9 mouse cellular contexts compared by ENCODE assay signal in the genomic region with DNA sequence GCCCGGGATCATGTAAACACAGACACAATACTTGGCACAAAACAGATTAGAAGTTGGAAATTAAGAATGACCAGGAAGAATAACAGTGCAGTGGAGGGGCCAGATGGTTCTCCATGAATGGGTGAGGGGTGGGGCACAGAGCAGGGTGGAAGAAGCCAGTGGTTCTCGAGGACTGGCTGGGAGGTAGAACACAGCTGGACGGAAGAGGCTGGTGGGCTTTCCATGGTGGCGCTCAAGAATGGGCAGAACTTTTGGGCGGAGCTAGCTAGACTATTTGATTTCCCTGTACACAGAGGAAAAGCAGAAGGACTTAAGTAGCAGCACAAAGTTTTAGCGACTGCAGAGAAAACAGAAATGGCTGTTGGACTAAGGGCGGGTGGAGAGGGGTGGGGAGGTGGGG.
DNase-seq lines count a peak whose midpoint lies in the region; ATAC-seq and TF ChIP-seq lines count a peak whose summit lies in the region.
"Had no signal": no experiment of that assay in that cellular context is flagged by ENCODE, and none has a peak within 500 bp of the region (broad histone marks: within the 10 kb centered on the region; RNA-seq: fewer than 3 reads in every experiment).

No protein-coding gene starts in this region.

- no peak overlapping the region for H3K9ac ChIP-seq in forebrain, embryonic 11.5 days (ENCODE audit: low read length)
- no peak overlapping the region for H3K9ac ChIP-seq in forebrain, embryonic 16.5 days (replicated peaks; ENCODE audit: low read depth, low read length)
- H3K9ac ChIP-seq in ES-Bruce4 (ENCODE audit: low read depth, poor library complexity, severe bottlenecking): no peak overlapping the region
- H3K9ac ChIP-seq in hindbrain, embryonic 14.5 days: no peak overlapping the region

- intact Hi-C loops in left cerebral cortex, postnatal 10 days (cut with DNase I): no loop called here

- no peak overlapping the region for H3K4me3 ChIP-seq in forebrain, embryonic 11.5 days (ENCODE audit: low read depth, low read length)
- H3K4me3 ChIP-seq in forebrain, embryonic 16.5 days (replicated peaks; ENCODE audit: low read length): no peak overlapping the region
- H3K4me3 ChIP-seq in ES-Bruce4 (ENCODE audit: low read depth, low read length): 0 out of 2 replicates have a peak overlapping the region, but pooled peaks have one; percentile 7
- H3K4me3 ChIP-seq in hindbrain, embryonic 14.5 days (replicated peaks; ENCODE audit: low read length): no peak overlapping the region

- no peaks in the 10 kb centered on the region for H3K9me3 ChIP-seq in forebrain, embryonic 11.5 days (ENCODE audit: control insufficient read depth, low read length)
- H3K9me3 ChIP-seq in forebrain, embryonic 16.5 days (ENCODE audit: control insufficient read depth, low read length): no peaks in the 10 kb centered on the region
- no peaks in the 10 kb centered on the region for H3K9me3 ChIP-seq in ES-Bruce4 (replicated peaks; ENCODE audit: control insufficient read depth, insufficient read depth, low read length, poor library complexity, severe bottlenecking)
- H3K9me3 ChIP-seq in hindbrain, embryonic 14.5 days (ENCODE audit: control insufficient read depth, low read length): no peaks in the 10 kb centered on the region

- no peak overlapping the region for H3K27ac ChIP-seq in forebrain, embryonic 11.5 days (ENCODE audit: low read depth, low read length)
- no peak overlapping the region for H3K27ac ChIP-seq in forebrain, embryonic 16.5 days (ENCODE audit: low read length)
- H3K27ac ChIP-seq in ES-Bruce4 (ENCODE audit: insufficient read depth, low read length): no peak overlapping the region
- H3K27ac ChIP-seq in hindbrain, embryonic 14.5 days: no peak overlapping the region

- TF ChIP-seq CTCF in ES-Bruce4 (IDR thresholded peaks at IDR 0.05; ENCODE audit: low read depth, low read length): no peak

- no peak for DNase-seq in forebrain, embryonic 11.5 days (ENCODE audit: low spot score)
- no peak for DNase-seq in hindbrain, embryonic 14.5 days (ENCODE audit: low spot score)
- peak; percentile 35 for DNase-seq in lung, postnatal 10 days
- no peak for DNase-seq in left cerebral cortex, postnatal 10 days (ENCODE audit: extremely low spot score in 1 of 2, low spot score in 2 of 2)
- no peak for DNase-seq in right cerebral cortex, adult 2 months (ENCODE audit: low spot score in 2 of 2)
- no peak for DNase-seq in natural killer cell, adult 2 months (ENCODE audit: low spot score in 2 of 2)
- DNase-seq: gastrocnemius, postnatal 14 days had no signal

- no peaks in the 10 kb centered on the region for H3K36me3 ChIP-seq in forebrain, embryonic 11.5 days (ENCODE audit: control insufficient read depth, insufficient read depth, low read length)
- H3K36me3 ChIP-seq in forebrain, embryonic 16.5 days (ENCODE audit: control insufficient read depth, insufficient read depth): no peaks in the 10 kb centered on the region
- H3K36me3 ChIP-seq in ES-Bruce4 (ENCODE audit: control insufficient read depth, insufficient read depth, low read length, poor library complexity, severe bottlenecking): no peaks in the 10 kb centered on the region
- H3K36me3 ChIP-seq in hindbrain, embryonic 14.5 days (replicated peaks; ENCODE audit: control insufficient read depth, insufficient read depth): no peaks in the 10 kb centered on the region

- no peak overlapping the region for H3K4me2 ChIP-seq in forebrain, embryonic 11.5 days (ENCODE audit: low read depth, low read length, severe bottlenecking)
- H3K4me2 ChIP-seq in forebrain, embryonic 16.5 days (ENCODE audit: low read length): no peak overlapping the region
- H3K4me2 ChIP-seq in hindbrain, embryonic 14.5 days (replicated peaks): no peak overlapping the region

- 45% methylated on average over 7 of the region's 7 CpGs for WGBS in forebrain, embryonic 11.5 days
- 42% methylated on average over 7 of the region's 7 CpGs for WGBS in forebrain, embryonic 16.5 days
- WGBS in hindbrain, embryonic 14.5 days: 45% methylated on average over 7 of the region's 7 CpGs

- H3K27me3 ChIP-seq in forebrain, embryonic 11.5 days (ENCODE audit: control insufficient read depth, insufficient read depth, low read length): no peaks in the 10 kb centered on the region
- no peaks in the 10 kb centered on the region for H3K27me3 ChIP-seq in forebrain, embryonic 16.5 days (replicated peaks; ENCODE audit: control insufficient read depth, insufficient read depth, low read length)
- H3K27me3 ChIP-seq in ES-Bruce4 (ENCODE audit: control insufficient read depth, insufficient read depth, low read length, poor library complexity, severe bottlenecking): no peaks in the 10 kb centered on the region
- no peaks in the 10 kb centered on the region for H3K27me3 ChIP-seq in hindbrain, embryonic 14.5 days (ENCODE audit: control insufficient read depth, insufficient read depth, low read length)

- ATAC-seq in forebrain, embryonic 11.5 days (replicated peaks; ENCODE audit: low FRiP score): peak; percentile 24; the same call in 1 of the 2 replicates
- no peak for ATAC-seq in forebrain, embryonic 16.5 days
- peak; percentile 68; the same call in 1 of the 2 replicates for ATAC-seq in hindbrain, embryonic 14.5 days (ENCODE audit: low FRiP score)

- 0 out of 2 replicates have a peak, but pooled peaks cover 2% of the 10 kb centered on the region for H3K4me1 ChIP-seq in forebrain, embryonic 11.5 days (replicated peaks; ENCODE audit: control insufficient read depth, insufficient read depth, low read length)
- peaks cover 6% of the 10 kb centered on the region; the same call in 1 of the 2 replicates for H3K4me1 ChIP-seq in forebrain, embryonic 16.5 days (replicated peaks; ENCODE audit: control insufficient read depth, insufficient read depth, low read length)
- H3K4me1 ChIP-seq in ES-Bruce4 (ENCODE audit: control insufficient read depth, insufficient read depth, low read length): no peaks in the 10 kb centered on the region
- H3K4me1 ChIP-seq in hindbrain, embryonic 14.5 days (replicated peaks; ENCODE audit: control insufficient read depth, insufficient read depth, low read length): peaks cover 2% of the 10 kb centered on the region; the same call in 1 of the 2 replicates

- no peak for TF ChIP-seq EP300 in ES-Bruce4 (IDR thresholded peaks at IDR 0.05; ENCODE audit: insufficient read depth, low read depth, low read length)

- no peak for TF ChIP-seq POLR2A in ES-Bruce4 (IDR thresholded peaks at IDR 0.05; ENCODE audit: insufficient read depth, low read length)
